Mouse (Mus musculus) CH12.LX (cell line): ENCODE data around the gene Comt. TPM values are rescaled to one million over a fixed set of nuclear protein-coding genes. Genes with fewer than 3 reads are reported as not detected.

Experiments used
- DNase-seq: peaks from one replicate; pipeline ENCODE4 v3.0.0-alpha.2; 2013; ENCODE audit errors: extremely low read depth
- H3K27ac ChIP-seq: 2 replicates; pipeline ENCODE4 v1.5.1; 2012; ENCODE audit warnings: low read depth, mild to moderate bottlenecking, control low read depth, moderate library complexity; ENCODE audit not compliant: insufficient read depth
- H3K27me3 ChIP-seq: replicated peaks from 2 replicates; pipeline ENCODE3; 2012; ENCODE audit warnings: inconsistent platforms
- H3K36me3 ChIP-seq, 2 experiments: replicated peaks in 1 of 2; 2 replicates each; pipeline versions ENCODE3 to v1.6.1; 2012; ENCODE audit warnings: inconsistent platforms in 1 of 2, low read length in 1 of 2, mild to moderate bottlenecking in 1 of 2, mixed read lengths in 1 of 2, moderate library complexity in 1 of 2; ENCODE audit not compliant: control insufficient read depth in 1 of 2, insufficient read depth in 1 of 2
- H3K4me1 ChIP-seq, 2 experiments: 2 replicates each; pipeline ENCODE4 v1.6.1; 2012; ENCODE audit warnings: inconsistent platforms in 1 of 2, moderate library complexity in 1 of 2; ENCODE audit not compliant: insufficient read depth in 2 of 2, control insufficient read depth in 1 of 2
- H3K4me2 ChIP-seq: 2 replicates; pipeline ENCODE4 v1.6.1; 2012; ENCODE audit warnings: low read depth, mild to moderate bottlenecking, control low read depth; ENCODE audit not compliant: poor library complexity, insufficient read depth, severe bottlenecking
- H3K4me3 ChIP-seq, 3 experiments: fragments of 150-350 bp in 1 of 3; sonication (generic) in 1 of 3; replicated peaks in 1 of 3; 2 replicates each; pipeline versions ENCODE3 to v1.5.1; 2011 to 2012; ENCODE audit warnings: low read depth in 2 of 3, low read length in 2 of 3, mild to moderate bottlenecking in 2 of 3, moderate library complexity in 2 of 3, control low read depth in 1 of 3, improper control_type of control experiment in 1 of 3, inconsistent platforms in 1 of 3, mixed read lengths in 1 of 3; ENCODE audit not compliant: poor library complexity in 1 of 3
- H3K79me2 ChIP-seq: replicated peaks from 2 replicates; pipeline ENCODE4 v1.6.1; 2012; ENCODE audit warnings: mild to moderate bottlenecking, moderate library complexity; ENCODE audit not compliant: control insufficient read depth, poor library complexity, insufficient read depth, severe bottlenecking; ENCODE audit errors: extremely low read depth
- H3K9ac ChIP-seq: 2 replicates; pipeline ENCODE4 v1.6.1; 2012; ENCODE audit warnings: low read depth, mild to moderate bottlenecking, control low read depth, moderate library complexity; ENCODE audit not compliant: insufficient read depth
- H3K9me3 ChIP-seq: replicated peaks from 2 replicates; pipeline ENCODE3; 2012; ENCODE audit warnings: low read length, inconsistent platforms, mixed read lengths
- BHLHE40 ChIP-seq: IDR thresholded peaks from 2 replicates; pipeline ENCODE4 v1.6.1; 2011; ENCODE audit warnings: mild to moderate bottlenecking, low read depth, low read length, improper control_type of control experiment
- CHD1 ChIP-seq: IDR thresholded peaks from 2 replicates; pipeline ENCODE4 v1.6.1; 2012; ENCODE audit warnings: low read depth, low read length, improper control_type of control experiment, inconsistent platforms
- CHD2 ChIP-seq: IDR thresholded peaks from 2 replicates; pipeline ENCODE4 v1.6.1; 2011; ENCODE audit warnings: low read length, improper control_type of control experiment
- CTCF ChIP-seq, 2 experiments: IDR thresholded peaks in 1 of 2; conservative IDR thresholded peaks in 1 of 2; 2 replicates each; pipeline ENCODE4 v1.5.1; 2011 to 2012; ENCODE audit warnings: low read depth in 2 of 2, low read length in 2 of 2, improper control_type of control experiment in 1 of 2, inconsistent platforms in 1 of 2, mild to moderate bottlenecking in 1 of 2, moderate library complexity in 1 of 2
- E2F4 ChIP-seq: IDR thresholded peaks from 2 replicates; pipeline ENCODE4 v1.6.1; 2011; ENCODE audit warnings: low read depth, low read length, improper control_type of control experiment; ENCODE audit not compliant: insufficient replicate concordance
- EP300 ChIP-seq: IDR thresholded peaks from 2 replicates; pipeline ENCODE4 v1.6.1; 2011; ENCODE audit warnings: low read length, improper control_type of control experiment
- ETS1 ChIP-seq: conservative IDR thresholded peaks from 2 replicates; pipeline ENCODE4 v1.6.1; 2012; ENCODE audit warnings: low read depth, mild to moderate bottlenecking, inconsistent platforms, low read length, improper control_type of control experiment, moderate library complexity
- HCFC1 ChIP-seq: IDR thresholded peaks from 2 replicates; pipeline ENCODE4 v1.6.1; 2012; ENCODE audit warnings: low read depth, mild to moderate bottlenecking, inconsistent platforms, low read length, improper control_type of control experiment
- JUN ChIP-seq: IDR thresholded peaks from 2 replicates; pipeline ENCODE4 v1.6.1; 2011; ENCODE audit warnings: low read depth, mild to moderate bottlenecking, low read length, improper control_type of control experiment, moderate library complexity; ENCODE audit not compliant: insufficient read depth
- JUND ChIP-seq: conservative IDR thresholded peaks from 2 replicates; pipeline ENCODE4 v1.6.1; 2011; ENCODE audit warnings: low read depth, low read length, improper control_type of control experiment
- KAT2A ChIP-seq: IDR thresholded peaks from 2 replicates; pipeline ENCODE4 v1.6.1; 2012; ENCODE audit warnings: low read length, improper control_type of control experiment, inconsistent platforms; ENCODE audit not compliant: insufficient replicate concordance
- MEF2A ChIP-seq: IDR thresholded peaks from 2 replicates; pipeline ENCODE4 v1.6.1; 2014; ENCODE audit warnings: low read depth, mild to moderate bottlenecking, inconsistent platforms, low read length, improper control_type of control experiment, borderline replicate concordance
- MXI1 ChIP-seq: IDR thresholded peaks from 2 replicates; pipeline ENCODE4 v1.6.1; 2011; ENCODE audit warnings: mild to moderate bottlenecking, low read depth, low read length, improper control_type of control experiment
- MYC ChIP-seq: IDR thresholded peaks from 2 replicates; pipeline ENCODE4 v1.6.1; 2011; ENCODE audit warnings: low read depth, mild to moderate bottlenecking, improper control_type of control experiment, low read length
- POLR2A ChIP-seq: IDR thresholded peaks from 2 replicates; pipeline ENCODE4 v1.6.1; 2011; ENCODE audit warnings: low read depth, mild to moderate bottlenecking, improper control_type of control experiment, low read length
- RAD21 ChIP-seq: IDR thresholded peaks from 2 replicates; pipeline ENCODE4 v1.6.1; 2011; ENCODE audit warnings: low read depth, mild to moderate bottlenecking, low read length, improper control_type of control experiment, moderate library complexity
- RCOR1 ChIP-seq: conservative IDR thresholded peaks from 2 replicates; pipeline ENCODE4 v1.6.1; 2012; ENCODE audit warnings: low read depth, mild to moderate bottlenecking, inconsistent platforms, low read length, improper control_type of control experiment
- SIN3A ChIP-seq: IDR thresholded peaks from 2 replicates; pipeline ENCODE4 v1.6.1; 2012; ENCODE audit warnings: low read length, improper control_type of control experiment, inconsistent platforms
- SMC3 ChIP-seq: IDR thresholded peaks from 2 replicates; pipeline ENCODE4 v1.6.1; 2011; ENCODE audit warnings: low read depth, low read length, improper control_type of control experiment
- USF1 ChIP-seq: IDR thresholded peaks from 2 replicates; pipeline ENCODE4 v1.6.1; 2014; ENCODE audit warnings: low read depth, mild to moderate bottlenecking, inconsistent platforms, low read length, improper control_type of control experiment
- USF2 ChIP-seq: conservative IDR thresholded peaks from 2 replicates; pipeline ENCODE4 v1.6.1; 2011; ENCODE audit warnings: low read depth, low read length, improper control_type of control experiment
- ZC3H11A ChIP-seq: IDR thresholded peaks from 2 replicates; pipeline ENCODE4 v1.6.1; 2012; ENCODE audit warnings: low read depth, mild to moderate bottlenecking, inconsistent platforms, low read length, improper control_type of control experiment
- ZKSCAN1 ChIP-seq: IDR thresholded peaks from 2 replicates; pipeline ENCODE4 v1.6.1; 2012; ENCODE audit warnings: low read depth, inconsistent platforms, low read length, improper control_type of control experiment, borderline replicate concordance
- ZMIZ1 ChIP-seq: IDR thresholded peaks from 2 replicates; pipeline ENCODE4 v1.6.1; 2012; ENCODE audit warnings: low read depth, mild to moderate bottlenecking, inconsistent platforms, low read length, improper control_type of control experiment
- ZNF384 ChIP-seq: IDR thresholded peaks from 2 replicates; pipeline ENCODE4 v1.6.1; 2012; ENCODE audit warnings: low read depth, low read length, improper control_type of control experiment, inconsistent platforms
- dilution Hi-C: fragments of 300-500 bp; cut with MboI; formaldehyde crosslinking; loops from 2 replicates; pipeline ENCODE4 v1.14.3; 2020; ENCODE audit warnings: low sequenced_read_pairs; ENCODE audit not compliant: extremely low pct_unique_long_range_greater_than_20kb, extremely low pct_ligation_motif_present
- in situ Hi-C: fragments of 300-500 bp; cut with MboI; formaldehyde crosslinking; loops from 3 replicates; pipeline ENCODE4 v1.14.3; 2019; ENCODE audit warnings: low sequenced_read_pairs, low pct_ligation_motif_present, low pct_unique_long_range_greater_than_20kb, mixed read lengths
- polyA plus RNA-seq: library from polyadenylated mRNA; unstranded; fragments of >175 nt; gene quantifications from 2 replicates; pipeline ENCODE4 v1.2.1, GENCODE M21; 2012; ENCODE audit warnings: low read depth; ENCODE audit not compliant: insufficient read length
- total RNA-seq, 2 experiments: library from RNA; depleted of rRNA; stranded (reverse); fragments of 300-350 nt in 1 of 2; fragments of >200 nt in 1 of 2; gene quantifications; 2 replicates each; pipeline ENCODE4 v1.2.3; 2012 to 2014

The Comt gene
- total and polyA plus RNA-seq, 3 experiments, result 74.0 to 91.6 (median 84.8) TPM

DNA sequence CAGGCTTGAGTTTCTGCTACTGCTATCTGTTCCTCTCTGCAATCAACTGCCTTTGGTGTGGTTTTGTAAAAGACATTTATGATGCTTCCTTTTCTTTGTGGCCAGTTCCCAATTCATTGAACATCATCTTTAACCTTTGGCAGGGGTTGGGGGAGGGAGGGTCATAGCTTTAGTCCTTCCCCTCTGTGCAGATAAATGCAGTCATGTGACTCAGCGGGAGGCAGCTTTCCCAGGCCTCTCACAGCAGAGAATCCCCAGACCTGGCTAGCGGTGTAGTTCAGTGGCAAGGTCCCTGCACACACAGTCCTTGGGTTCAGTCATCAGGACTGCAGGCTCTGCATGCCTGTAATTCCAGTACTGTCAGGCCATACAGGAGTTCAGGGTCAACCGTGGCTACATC lies 49.4 kb downstream of the Comt start:
- no peak overlapping the region for H3K27ac ChIP-seq
- no peak overlapping the region for H3K9ac ChIP-seq
- H3K79me2 ChIP-seq, result no peaks in the 10 kb centered on the region
- in situ Hi-C loops, result no loop called here
- no peak overlapping the region for H3K4me2 ChIP-seq
- DNase-seq, result peak; percentile 40
- no peaks in the 10 kb centered on the region for H3K27me3 ChIP-seq
- H3K4me1 ChIP-seq, result peaks cover 8 to 14% of the 10 kb centered on the region in 2 experiments
- no peaks in the 10 kb centered on the region for H3K9me3 ChIP-seq
- no peak overlapping the region for H3K4me3 ChIP-seq
- TF ChIP-seq ZNF384 (no peak), ETS1 (no peak), MXI1 (no peak), ZC3H11A (no peak), RCOR1 (no peak), ZKSCAN1 (no peak), JUN (no peak), USF2 (peak; percentile 40), E2F4 (no peak), MEF2A (no peak), EP300 (peak; percentile 30; the same call in 1 of the 2 replicates), CHD1 (no peak), JUND (no peak), MYC (no peak), ZMIZ1 (no peak), BHLHE40 (peak; percentile 27; the same call in 1 of the 2 replicates), RAD21 (no peak), POLR2A (no peak), CTCF (conservative IDR thresholded peaks at IDR 0.05 in 1 of 2, IDR thresholded peaks at IDR 0.05 in 1 of 2; ENCODE audit: low read depth in 2 of 2, low read length in 2 of 2) (no peak), SMC3 (no peak), SIN3A (no peak), USF1 (peak; percentile 74), HCFC1 (no peak), KAT2A (no peak), CHD2 (no peak)
- dilution Hi-C loops, result no loop called here
- H3K36me3 ChIP-seq, result no peaks in the 10 kb centered on the region
